Mouse (Mus musculus) heart, postnatal 14 days (tissue): ENCODE results near the gene Agr3. TPM values are rescaled to one million over a fixed set of nuclear protein-coding genes. Genes with fewer than 3 reads are reported as not detected.

Experiments used
- DNase-seq, 2 experiments: peaks; one replicate each; pipeline ENCODE4 v3.0.0; 2021 to 2022
- intact Hi-C: fragments of 180-260 bp; cut with DNase I; formaldehyde crosslinking; loops from one replicate; pipeline ENCODE4 v1.15.1; 2025
- long read RNA-seq, 2 experiments: library from polyadenylated mRNA; stranded (forward); transcript quantifications; one replicate each; pipeline ENCODE4 v2.0.0; 2021
- total RNA-seq, 2 experiments: library from RNA; stranded (reverse); gene quantifications; 2 replicates each; pipeline ENCODE4 v1.2.3; 2021

Agr3 gene
- not detected for total RNA-seq
- long read RNA-seq, experiment 1, result 0 reads
- long read RNA-seq, experiment 2, result 0 reads

GRCm38 (mm10) chr12:35925402-35925801 lies at the start of gene Agr3:
Gene Agr3 (plus strand): TSS chr12:35925620.
- DNase-seq, result no peak
- intact Hi-C loops, result no loop called here

- intact Hi-C loops, result no loop called here
- peak; percentile 24 to 29 for DNase-seq
These were observed 40.4 kb upstream of the Agr3 start for GRCm38 (mm10) chr12:35884892-35885558.

- DNase-seq, result no peak
- intact Hi-C loops, result no loop called here
These were observed 36.0 kb upstream of the Agr3 start for GRCm38 (mm10) chr12:35889383-35889782.

GRCm38 (mm10) chr12:35890756-35891155 lies 34.7 kb upstream of the Agr3 start:
- intact Hi-C loops, result loop anchor here (10.0 kb wide), 1 partner anchor 294 kb away; no protein-coding TSS in a partner anchor
- no peak for DNase-seq

- intact Hi-C loops, result loop anchor here (10.0 kb wide), 1 partner anchor 290 kb away; no protein-coding TSS in a partner anchor
- DNase-seq, result peak in 1 of 2 experiments; percentile 27
These were observed 31.0 kb upstream of the Agr3 start for GRCm38 (mm10) chr12:35894304-35894900.

GRCm38 (mm10) chr12:35895875-35896763 lies 29.3 kb upstream of the Agr3 start:
- intact Hi-C loops, result loop anchor here (1.0 to 10.0 kb wide), 6 partner anchors 100 to 771 kb away; partner anchors contain the start of gene Tspan13
- peak; percentile 68 to 76 for DNase-seq

- no peak for DNase-seq
- intact Hi-C loops, result loop anchor here (1.0 to 10.0 kb wide), 6 partner anchors 99 to 770 kb away; partner anchors contain the start of gene Tspan13
These were observed 28.6 kb upstream of the Agr3 start for GRCm38 (mm10) chr12:35896764-35897282.

GRCm38 (mm10) chr12:35910632-35911031 lies 14.8 kb upstream of the Agr3 start:
- intact Hi-C loops, result no loop called here
- no peak for DNase-seq

GRCm38 (mm10) chr12:35915813-35916212 lies 9.6 kb upstream of the Agr3 start:
- intact Hi-C loops, result no loop called here
- DNase-seq, result no peak

GRCm38 (mm10) chr12:35916467-35916866 lies 9.0 kb upstream of the Agr3 start:
- no peak for DNase-seq
- intact Hi-C loops, result no loop called here

GRCm38 (mm10) chr12:35918031-35918430 lies 7.4 kb upstream of the Agr3 start:
- DNase-seq, result no peak
- intact Hi-C loops, result no loop called here

- intact Hi-C loops, result no loop called here
- no peak for DNase-seq
These were observed 2.4 kb downstream of the Agr3 start for GRCm38 (mm10) chr12:35927804-35928203.

GRCm38 (mm10) chr12:35932816-35933215 lies 7.4 kb downstream of the Agr3 start:
- DNase-seq, result no peak
- intact Hi-C loops, result no loop called here

GRCm38 (mm10) chr12:35951757-35952156 lies 26.3 kb downstream of the Agr3 start:
- no peak for DNase-seq
- intact Hi-C loops, result no loop called here

GRCm38 (mm10) chr12:35957235-35957634 lies 31.8 kb downstream of the Agr3 start:
- no peak for DNase-seq
- intact Hi-C loops, result no loop called here

GRCm38 (mm10) chr12:35966098-35966767 lies 40.8 kb downstream of the Agr3 start:
- DNase-seq, result no peak
- intact Hi-C loops, result no loop called here

- DNase-seq, result no peak
- intact Hi-C loops, result no loop called here
These were observed 41.3 kb downstream of the Agr3 start for GRCm38 (mm10) chr12:35966768-35967141.

GRCm38 (mm10) chr12:35975898-35976297 lies 50.5 kb downstream of the Agr3 start:
- intact Hi-C loops, result no loop called here
- no peak for DNase-seq

- intact Hi-C loops, result no loop called here
- DNase-seq, result no peak
These were observed 52.3 kb downstream of the Agr3 start for GRCm38 (mm10) chr12:35977633-35978246.

GRCm38 (mm10) chr12:35979625-35980024 lies 54.2 kb downstream of the Agr3 start:
- intact Hi-C loops, result no loop called here
- DNase-seq, result no peak
